Mouse (Mus musculus) R1 (cell line): Measurements from ENCODE around the gene Gm6217.
"Not testable (repeated sequence)": the region's sequence is repeated elsewhere in the genome, so short reads cannot be mapped to it uniquely, and the experiment has no call there.

ENCODE experiments used
- DNase-seq: peaks from one replicate; pipeline ENCODE4 v3.0.0-alpha.2; 2018; ENCODE audit warnings: low read depth, low spot score

The Gm6217 gene

GRCm38 (mm10) chr1:82931326-82931725, at the start of gene Gm6217:
TSS of gene Gm6217 (minus strand) at chr1:82931399.
- not testable (repeated sequence) for DNase-seq

- DNase-seq: no peak
Observed at GRCm38 (mm10) chr1:82977840-82978239, 46.6 kb upstream of the Gm6217 start.

DNA sequence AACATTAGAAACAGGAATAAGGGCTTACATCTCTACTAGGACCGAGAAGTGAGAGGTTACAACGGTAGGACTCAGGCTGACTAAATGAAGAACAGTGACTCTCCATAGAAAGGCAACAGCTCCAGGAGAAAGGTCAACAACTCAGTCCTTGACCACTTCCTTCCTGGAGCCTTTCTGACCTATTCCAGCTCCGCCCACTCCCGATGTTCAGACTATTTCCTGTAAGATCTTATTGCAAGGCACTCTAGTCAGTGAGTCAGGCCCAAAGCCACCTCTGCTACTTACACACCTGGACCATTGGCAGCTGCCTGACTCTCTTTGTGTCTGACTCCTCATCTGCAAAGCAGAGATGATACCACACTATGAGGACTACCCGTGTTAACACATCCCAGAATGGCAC, 44.6 kb upstream of the Gm6217 start:
- no peak for DNase-seq

- no peak for DNase-seq
Observed at GRCm38 (mm10) chr1:82974342-82974741, 43.1 kb upstream of the Gm6217 start.

GRCm38 (mm10) chr1:82973901-82974300, 42.7 kb upstream of the Gm6217 start:
- peak; percentile 18 for DNase-seq

DNA sequence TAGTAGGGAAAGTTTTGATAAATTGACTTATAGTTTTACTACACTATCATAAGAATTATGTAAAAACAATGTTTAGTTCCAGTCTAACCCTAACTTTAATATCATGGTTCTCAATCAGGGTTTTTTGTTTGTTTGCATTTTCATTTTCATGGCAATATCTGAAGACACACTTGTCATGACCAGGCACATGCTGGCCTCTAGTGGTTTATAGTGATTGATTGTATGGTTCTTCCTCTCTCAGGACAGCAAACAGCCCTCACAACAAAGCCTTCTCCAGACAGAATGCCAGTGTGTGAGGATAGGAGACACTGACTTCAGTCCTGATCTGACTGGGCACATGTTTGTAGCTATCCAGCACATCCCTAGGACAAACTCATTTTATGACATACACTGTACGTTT, 42.0 kb upstream of the Gm6217 start:
- no peak for DNase-seq

GRCm38 (mm10) chr1:82972046-82972445, 40.8 kb upstream of the Gm6217 start:
- DNase-seq: no peak

DNA sequence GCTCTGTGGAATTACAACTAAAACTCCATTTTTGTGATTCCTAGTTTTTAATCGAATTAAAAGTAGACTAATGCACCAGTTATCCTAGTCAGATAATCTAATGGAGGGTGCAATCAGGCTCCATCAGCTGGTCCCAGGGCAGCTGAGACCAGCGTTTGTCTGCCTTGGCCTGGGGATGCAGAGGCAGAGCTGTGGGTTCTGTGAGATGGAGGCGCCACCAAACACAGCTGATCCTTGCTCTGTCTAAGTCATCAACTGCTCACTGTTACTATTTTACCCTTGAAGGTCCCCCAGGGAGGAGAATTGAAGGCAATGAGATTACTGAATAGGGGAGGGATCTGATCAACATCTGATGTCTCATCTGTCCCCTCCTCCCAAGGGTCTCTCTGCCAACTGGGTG, 35.2 kb upstream of the Gm6217 start:
- DNase-seq: no peak

DNA sequence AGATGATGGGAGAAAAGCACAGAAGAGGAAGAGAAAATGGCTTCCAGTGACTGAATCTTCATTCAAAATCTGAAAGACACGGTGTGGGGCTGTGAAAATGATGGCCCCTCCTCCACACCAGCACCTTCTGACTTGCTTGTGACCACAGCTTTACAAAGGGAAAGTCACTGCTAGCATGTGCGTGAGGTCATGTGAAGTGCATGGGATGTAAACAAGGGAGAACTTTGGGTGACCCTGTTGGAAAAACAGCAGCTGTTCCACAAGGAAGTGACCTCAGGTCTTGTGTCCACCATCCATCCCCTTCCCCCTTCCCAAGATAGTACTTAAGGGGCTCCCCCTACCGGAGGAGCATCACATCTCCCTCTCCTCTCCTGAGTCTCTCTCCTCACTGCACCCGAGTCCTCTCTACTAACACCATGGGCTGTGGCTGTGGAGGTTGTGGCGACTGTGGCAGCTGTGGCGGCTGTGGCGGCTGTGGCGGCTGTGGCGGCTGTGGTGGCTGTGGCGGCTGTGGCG, 28.7 kb upstream of the Gm6217 start, which contains the start of gene Gm47955:
Gene Gm47955, plus strand, starts transcription at position 417 of the 516 bp plus-strand sequence.
- peak; percentile 75 for DNase-seq

- not testable (repeated sequence) for DNase-seq
Observed at GRCm38 (mm10) chr1:82955913-82956312, 24.7 kb upstream of the Gm6217 start, which contains the start of gene Gm7544. TSS of gene Gm7544 (minus strand) at chr1:82956013.

DNA sequence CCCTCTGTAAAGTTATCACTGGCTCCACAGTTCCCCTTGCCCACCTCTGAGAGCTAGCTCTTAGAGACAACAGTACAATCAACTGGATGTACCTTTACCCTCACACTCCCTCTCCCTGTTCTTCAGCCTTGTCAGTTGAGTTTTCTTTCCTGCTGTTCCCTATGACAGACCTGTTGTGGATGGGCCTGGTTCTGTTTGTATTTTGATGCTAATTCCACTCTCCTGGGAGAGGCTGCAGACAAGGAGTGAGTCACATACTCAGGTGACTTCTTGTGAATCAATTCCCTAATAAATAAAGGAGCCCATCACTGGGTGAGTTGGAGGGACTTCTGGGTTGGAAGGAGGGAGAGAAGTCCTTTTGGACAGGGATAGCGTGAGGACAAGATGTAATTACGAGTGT, 17.4 kb upstream of the Gm6217 start:
- DNase-seq: peak; percentile 58

- not testable (repeated sequence) for DNase-seq
Observed at GRCm38 (mm10) chr1:82946029-82946428, 14.8 kb upstream of the Gm6217 start.

GRCm38 (mm10) chr1:82943295-82943694, 12.1 kb upstream of the Gm6217 start, which contains the start of gene A030003K21Rik:
TSS of gene A030003K21Rik (minus strand) at chr1:82943388.
- not testable (repeated sequence) for DNase-seq

DNA sequence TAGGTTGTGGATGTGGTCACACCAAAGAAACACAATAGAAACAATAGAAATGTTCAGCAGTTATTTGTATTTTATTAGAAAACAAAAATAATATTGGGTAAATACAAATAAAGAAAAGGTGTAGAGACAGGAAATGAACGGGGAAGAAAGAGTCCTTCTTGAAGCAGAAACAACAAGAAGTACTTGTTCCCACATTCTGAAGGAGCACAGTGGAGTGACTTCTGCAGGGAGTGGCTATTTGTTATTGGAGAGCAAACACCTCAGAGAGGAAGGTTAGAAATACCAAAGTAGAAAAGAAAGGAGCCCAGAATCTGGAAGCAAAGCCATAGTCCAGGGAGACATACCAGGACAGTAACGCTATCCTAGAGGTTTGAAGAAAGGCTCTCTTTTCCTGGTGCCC, 11.3 kb upstream of the Gm6217 start:
- DNase-seq: not testable (repeated sequence)

GRCm38 (mm10) chr1:82938666-82939065, 7.5 kb upstream of the Gm6217 start:
- no peak for DNase-seq

GRCm38 (mm10) chr1:82930558-82930957, 641 bp downstream of the Gm6217 start:
- DNase-seq: not testable (repeated sequence)

DNA sequence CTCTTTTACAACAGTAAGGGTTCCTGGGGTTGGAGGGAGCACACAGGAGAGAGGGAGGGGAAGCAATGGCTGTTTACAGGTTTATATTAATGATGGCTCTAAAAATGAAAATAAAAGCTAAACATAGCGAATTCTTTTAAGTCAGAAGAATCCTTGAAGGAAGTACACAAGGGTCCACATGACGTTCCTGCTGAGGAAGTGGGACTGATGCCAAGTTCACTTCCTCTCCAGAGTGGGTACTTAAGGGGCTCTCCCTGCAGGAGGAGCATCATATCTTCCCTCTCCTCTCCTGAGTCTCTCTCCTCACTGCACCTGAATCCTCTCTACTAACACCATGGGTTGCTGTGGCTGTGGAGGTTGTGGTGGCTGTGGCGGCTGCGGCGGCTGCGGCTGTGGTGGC, 6.5 kb downstream of the Gm6217 start, which contains the start of gene A030014E15Rik:
Gene A030014E15Rik, plus strand, starts transcription at position 268 of the 400 bp plus-strand sequence.
- peak; percentile 18 for DNase-seq

DNA sequence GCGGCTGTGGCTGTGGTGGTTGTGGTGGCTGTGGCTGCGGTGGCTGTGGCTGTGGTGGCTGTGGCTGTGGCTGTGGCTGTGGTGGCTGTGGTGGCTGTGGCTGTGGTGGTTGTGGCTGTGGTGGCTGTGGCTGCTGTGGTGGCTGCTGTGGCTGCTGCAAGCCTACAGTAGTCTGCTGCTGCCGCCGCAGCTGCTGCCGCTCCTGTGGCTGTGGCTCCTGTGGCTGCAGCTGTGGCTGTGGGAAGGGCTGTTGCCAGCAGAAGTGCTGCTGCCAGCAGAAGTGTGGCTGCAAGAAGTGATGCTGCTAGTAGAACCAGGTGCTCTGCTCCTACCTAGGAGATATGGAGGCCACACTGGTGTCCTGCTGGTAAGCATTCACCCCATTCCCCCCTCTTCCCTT, 17.8 kb downstream of the Gm6217 start:
- not testable (repeated sequence) for DNase-seq

- DNase-seq: peak; percentile 34
Observed at GRCm38 (mm10) chr1:82913025-82913424, 18.2 kb downstream of the Gm6217 start, which contains the start of gene A030005L19Rik. TSS of gene A030005L19Rik (plus strand) at chr1:82913325.

DNA sequence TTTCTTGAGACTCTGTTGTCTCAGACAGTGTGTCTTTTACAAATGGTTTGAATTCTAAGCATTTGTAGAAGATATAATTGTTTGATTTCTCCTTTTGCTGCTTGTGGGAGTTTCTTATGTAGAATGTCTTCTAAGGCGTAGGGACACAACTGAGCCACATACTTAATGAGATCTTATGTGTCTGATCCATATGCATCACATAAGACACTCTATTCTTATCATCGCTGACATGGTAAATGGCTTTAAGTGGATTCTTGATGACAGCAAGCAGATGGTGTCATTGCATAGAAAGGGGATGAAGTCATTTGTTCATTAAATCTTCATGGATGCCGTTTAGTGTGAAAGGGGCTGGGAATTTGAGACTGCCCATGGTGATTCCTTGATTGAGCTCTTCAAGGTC, 25.3 kb downstream of the Gm6217 start:
- no peak for DNase-seq

DNA sequence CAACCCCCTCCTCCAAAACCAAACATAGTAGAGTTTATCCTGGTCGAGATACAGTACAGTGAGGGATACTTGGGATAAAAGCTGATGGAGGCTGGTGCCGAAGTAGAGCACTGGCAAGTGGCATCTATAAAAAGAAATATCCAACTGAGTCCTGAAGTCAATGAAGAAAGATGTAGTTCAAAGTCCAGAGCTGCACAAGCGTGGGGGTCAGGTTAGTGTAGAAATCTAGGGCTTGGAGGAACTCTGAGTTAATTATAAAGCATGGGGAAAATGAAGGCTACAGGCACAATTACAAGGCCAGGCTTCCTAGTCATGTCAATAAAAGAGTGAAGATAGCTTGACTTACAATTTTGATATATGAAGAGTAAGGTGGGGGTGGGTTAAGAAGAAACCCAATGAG, 30.0 kb downstream of the Gm6217 start:
- DNase-seq: no peak

DNA sequence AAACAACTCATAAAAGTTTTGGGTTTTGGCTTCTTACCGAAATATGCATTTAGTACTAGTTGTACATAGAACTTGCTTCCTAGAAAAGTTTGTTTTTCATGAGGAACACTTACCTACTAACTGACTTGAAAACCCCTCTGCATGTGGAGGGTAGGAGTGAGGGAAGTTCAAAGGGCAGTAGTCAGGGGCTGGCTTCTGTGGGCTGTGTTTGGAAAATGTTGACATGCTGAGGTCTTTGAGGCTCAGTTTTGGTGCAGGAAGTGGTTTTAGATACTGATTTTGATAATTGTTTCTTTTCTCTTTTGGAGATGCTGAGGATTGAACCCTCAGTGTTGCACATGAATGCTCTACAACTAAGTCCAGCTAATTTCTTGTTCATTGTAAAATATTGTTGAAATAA, 30.6 kb downstream of the Gm6217 start:
- DNase-seq: no peak

DNA sequence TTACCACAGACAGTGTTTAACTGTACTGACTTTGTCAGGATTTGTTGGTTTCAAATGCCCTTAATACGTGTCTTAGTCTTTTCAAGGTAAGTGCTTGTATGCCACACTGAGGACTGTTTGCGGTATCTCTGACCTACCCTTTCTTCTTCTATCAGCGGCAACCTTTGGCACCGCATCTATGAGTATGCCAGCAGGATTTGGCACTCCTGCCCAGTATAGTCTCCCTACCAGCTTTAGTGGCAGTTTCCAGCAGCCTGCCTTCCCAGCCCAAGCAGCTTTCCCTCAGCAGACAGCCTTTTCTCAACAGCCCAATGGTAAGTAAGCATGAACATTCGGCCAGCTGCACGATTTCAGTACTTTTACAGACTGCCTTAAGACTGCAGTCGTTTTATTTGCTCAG, 37.9 kb downstream of the Gm6217 start:
- DNase-seq: no peak
